Mouse (Mus musculus) ovary, postnatal 14 days (tissue): ENCODE measurements around the gene Kif19a.

Source experiments
- DNase-seq: peaks from one replicate; pipeline ENCODE4 v3.0.0; 2022; ENCODE audit warnings: low spot score

Gene Kif19a

GRCm38 (mm10) chr11:114764820-114765818, at the start of gene Kif19a:
TSS of gene Kif19a (plus strand) at chr11:114765388.
- no peak for DNase-seq

GRCm38 (mm10) chr11:114715531-114715930, 49.7 kb upstream of the Kif19a start:
- no peak for DNase-seq

- no peak for DNase-seq
Observed at GRCm38 (mm10) chr11:114720535-114720934, 44.7 kb upstream of the Kif19a start.

GRCm38 (mm10) chr11:114722438-114722837, 42.8 kb upstream of the Kif19a start:
- no peak for DNase-seq

- DNase-seq: no peak
Observed at GRCm38 (mm10) chr11:114723030-114723429, 42.2 kb upstream of the Kif19a start.

- peak; percentile 35 for DNase-seq
Observed at GRCm38 (mm10) chr11:114724787-114725590, 40.2 kb upstream of the Kif19a start.

GRCm38 (mm10) chr11:114726965-114727825, 38.0 kb upstream of the Kif19a start, which contains the start of gene Dnaic2:
TSS of gene Dnaic2 (plus strand) at chr11:114727408.
- peak; percentile 55 for DNase-seq

- DNase-seq: no peak
Observed at GRCm38 (mm10) chr11:114727826-114728186, 37.4 kb upstream of the Kif19a start.

- DNase-seq: no peak
Observed at GRCm38 (mm10) chr11:114728333-114728732, 36.9 kb upstream of the Kif19a start.

- no peak for DNase-seq
Observed at GRCm38 (mm10) chr11:114729832-114730363, 35.3 kb upstream of the Kif19a start.

GRCm38 (mm10) chr11:114731711-114732110, 33.5 kb upstream of the Kif19a start:
- DNase-seq: no peak

GRCm38 (mm10) chr11:114732890-114733289, 32.3 kb upstream of the Kif19a start:
- DNase-seq: no peak

GRCm38 (mm10) chr11:114736111-114736510, 29.1 kb upstream of the Kif19a start:
- DNase-seq: no peak

- peak; percentile 44 for DNase-seq
Observed at GRCm38 (mm10) chr11:114736913-114737624, 28.1 kb upstream of the Kif19a start.

- DNase-seq: no peak
Observed at GRCm38 (mm10) chr11:114740598-114740997, 24.6 kb upstream of the Kif19a start.

- DNase-seq: no peak
Observed at GRCm38 (mm10) chr11:114741451-114741850, 23.7 kb upstream of the Kif19a start.

GRCm38 (mm10) chr11:114745134-114745533, 20.1 kb upstream of the Kif19a start:
- DNase-seq: peak; percentile 98

- no peak for DNase-seq
Observed at GRCm38 (mm10) chr11:114747564-114748138, 17.5 kb upstream of the Kif19a start.

- no peak for DNase-seq
Observed at GRCm38 (mm10) chr11:114769911-114770310, 4.7 kb downstream of the Kif19a start.

- DNase-seq: no peak
Observed at GRCm38 (mm10) chr11:114771896-114772295, 6.7 kb downstream of the Kif19a start.
